Mouse (Mus musculus) forebrain, embryonic 12.5 days (tissue): ENCODE data around the gene Alpk3. TPM values are rescaled to one million over a fixed set of nuclear protein-coding genes. Genes with fewer than 3 reads are reported as not detected.

Source experiments
- ATAC-seq: fragments of 200-750 bp; cut with Nextera tagmentation; 2 replicates; pipeline ENCODE4 v1.8.0; 2017; ENCODE audit warnings: moderate TSS enrichment; ENCODE audit not compliant: low FRiP score
- H3K27ac ChIP-seq: fragments of 300-500 bp; sonication (generic); 2 replicates; pipeline ENCODE4 v1.5.1; 2016; ENCODE audit warnings: mild to moderate bottlenecking
- H3K27me3 ChIP-seq: fragments of 300-500 bp; sonication (generic); 2 replicates; pipeline ENCODE4 v1.6.1; 2016; ENCODE audit warnings: mild to moderate bottlenecking
- H3K36me3 ChIP-seq: fragments of 300-500 bp; sonication (generic); replicated peaks from 2 replicates; pipeline ENCODE4 v1.6.1; 2016; ENCODE audit warnings: mild to moderate bottlenecking
- H3K4me1 ChIP-seq: fragments of 300-500 bp; sonication (generic); 2 replicates; pipeline ENCODE4 v1.6.1; 2016
- H3K4me2 ChIP-seq: fragments of 300-500 bp; sonication (generic); 2 replicates; pipeline ENCODE4 v1.6.1; 2016; ENCODE audit warnings: mild to moderate bottlenecking, moderate library complexity
- H3K4me3 ChIP-seq: fragments of 300-500 bp; sonication (generic); replicated peaks from 2 replicates; pipeline ENCODE4 v1.5.1; 2016; ENCODE audit warnings: mild to moderate bottlenecking
- H3K9ac ChIP-seq: fragments of 300-500 bp; sonication (generic); 2 replicates; pipeline ENCODE4 v1.6.1; 2016; ENCODE audit warnings: mild to moderate bottlenecking
- H3K9me3 ChIP-seq: fragments of 300-500 bp; sonication (generic); 2 replicates; pipeline ENCODE4 v1.6.1; 2016
- WGBS: fragments of 180-500 bp; shearing (Covaris S2); methylation state at CpG from one replicate; pipeline ENCODE4 v1.1.7; 2016; 5-methylcytosine and 5-hydroxymethylcytosine counted together
- polyA plus RNA-seq: library from polyadenylated mRNA; unstranded; fragments of >200 nt; fragmentation: Nextera tagmentation; extraction: Ambion mirVana; gene quantifications from 2 replicates; pipeline ENCODE4 v1.2.1, GENCODE M21; 2016

The Alpk3 gene
- 0.08 TPM in 2 replicates for polyA plus RNA-seq

DNA sequence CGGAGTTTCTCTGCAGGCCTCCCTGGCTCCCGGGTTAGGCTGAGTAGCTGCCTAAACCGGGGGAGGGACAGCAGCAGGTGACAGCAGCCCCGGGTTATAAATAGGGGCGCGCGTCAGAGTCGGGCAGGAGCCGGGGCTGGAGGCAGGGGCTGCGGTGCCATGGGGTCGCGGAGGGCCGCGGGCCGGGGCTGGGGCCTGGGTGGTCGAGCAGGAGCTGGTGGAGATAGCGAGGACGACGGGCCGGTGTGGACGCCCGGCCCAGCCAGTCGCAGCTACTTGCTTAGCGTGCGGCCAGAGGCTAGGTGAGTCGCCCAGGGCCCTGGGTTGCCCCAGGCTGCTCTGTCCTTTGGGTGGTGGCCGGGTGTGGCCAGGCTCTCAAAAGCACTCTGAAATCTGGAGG lies at the start of gene Alpk3:
TSS of gene Alpk3 (plus strand) at position 130 of the 400 bp plus-strand sequence.
- no peak within 1 kb of the TSS for H3K4me3 ChIP-seq
- H3K9ac ChIP-seq: no peak within 1 kb of the TSS
- H3K4me1 ChIP-seq: no peaks in the 10 kb centered on the region
- no peaks in the 10 kb centered on the region for H3K27me3 ChIP-seq
- no peak for ATAC-seq
- H3K9me3 ChIP-seq: no peaks in the 10 kb centered on the region
- 46% methylated on average over 27 of the region's 27 CpGs for WGBS
- no peak within 1 kb of the TSS; the same call in 1 of the 2 replicates for H3K4me2 ChIP-seq
- H3K36me3 ChIP-seq: no peaks in the 10 kb centered on the region
- H3K27ac ChIP-seq: peak within 1 kb of the TSS; percentile 9; the same call in 1 of the 2 replicates

DNA sequence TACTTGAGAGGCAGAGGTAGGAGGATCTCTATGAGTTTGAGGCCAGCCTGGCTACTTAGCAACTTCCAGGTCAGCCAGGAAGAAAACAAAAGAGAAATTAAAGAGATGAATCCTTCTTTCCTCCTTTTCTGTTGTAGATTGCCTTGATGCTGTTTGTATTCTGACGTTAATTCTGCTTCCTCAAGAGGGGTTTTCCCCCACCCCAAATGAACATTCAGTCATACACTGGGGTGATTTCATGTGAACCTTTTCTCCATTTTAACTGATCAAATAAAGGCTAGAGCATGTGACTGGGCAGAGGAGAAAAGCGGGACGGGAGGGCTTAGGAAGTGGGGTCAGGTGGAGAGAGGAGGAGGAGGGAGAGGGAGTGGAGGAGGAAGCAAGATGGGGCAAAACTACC lies 49.1 kb upstream of the Alpk3 start:
- Histone ChIP-seq H3K36me3 (peaks cover 13% of the 10 kb centered on the region; the same call in 1 of the 2 replicates), H3K9ac (no peak overlapping the region), H3K4me2 (no peak overlapping the region), H3K27ac (no peak overlapping the region), H3K9me3 (no peaks in the 10 kb centered on the region), H3K4me1 (no peaks in the 10 kb centered on the region), H3K27me3 (no peaks in the 10 kb centered on the region), H3K4me3 (no peak overlapping the region)
- WGBS: 86% methylated on average over 3 of the region's 3 CpGs
- no peak for ATAC-seq

DNA sequence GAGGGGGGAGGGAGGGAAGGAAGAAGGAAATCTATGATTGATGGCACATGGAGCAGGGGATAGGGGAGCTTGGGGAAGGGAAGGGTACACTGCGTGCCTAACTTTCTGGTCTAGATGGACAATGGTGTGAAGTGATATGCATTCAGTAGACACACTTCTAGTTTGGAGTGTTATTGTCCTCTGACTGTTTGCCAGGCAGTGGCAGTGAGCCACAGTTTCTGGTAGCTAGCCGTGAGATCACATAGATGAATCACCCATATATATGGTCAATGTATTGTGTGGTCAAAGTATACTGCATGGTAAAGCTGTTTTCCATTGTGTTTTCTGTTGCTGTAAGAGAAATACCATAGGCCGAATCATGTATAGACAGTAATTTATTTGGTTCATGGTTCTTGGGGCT lies 45.8 kb upstream of the Alpk3 start:
- WGBS: 94% methylated on average over 3 of the region's 3 CpGs

DNA sequence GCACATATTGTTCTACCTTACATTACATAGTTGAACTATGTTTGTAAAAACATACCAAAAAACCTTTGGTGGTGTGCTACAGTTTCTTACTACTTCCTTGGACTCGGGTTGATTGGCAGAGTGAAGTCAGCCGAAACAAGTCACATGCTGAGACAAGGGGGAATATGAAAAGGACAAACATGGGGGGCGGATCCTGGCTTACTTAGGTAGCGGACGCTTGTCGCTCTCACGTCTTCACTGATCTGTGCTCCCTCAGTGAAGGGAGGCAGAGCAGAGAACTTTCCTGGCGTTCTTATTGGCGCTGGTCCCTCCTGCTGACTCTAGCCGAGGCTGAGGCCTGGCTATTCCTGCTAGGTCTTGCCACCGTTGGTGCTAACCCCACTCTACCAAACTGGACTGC lies 37.1 kb upstream of the Alpk3 start:
- no peak for ATAC-seq
- Histone ChIP-seq H3K9me3 (no peaks in the 10 kb centered on the region), H3K9ac (no peak overlapping the region), H3K4me3 (no peak overlapping the region), H3K27ac (no peak overlapping the region), H3K36me3 (peaks cover 23% of the 10 kb centered on the region), H3K4me2 (no peak overlapping the region), H3K27me3 (no peaks in the 10 kb centered on the region), H3K4me1 (no peaks in the 10 kb centered on the region)
- WGBS: 50% methylated on average over 11 of the region's 11 CpGs

More for the DNA sequence above, 45.8 kb upstream of the Alpk3 start:
- Histone ChIP-seq H3K27me3 (no peaks in the 10 kb centered on the region), H3K36me3 (peaks cover 13% of the 10 kb centered on the region; the same call in 1 of the 2 replicates), H3K4me1 (no peaks in the 10 kb centered on the region), H3K4me3 (no peak overlapping the region), H3K4me2 (no peak overlapping the region), H3K27ac (no peak overlapping the region), H3K9ac (no peak overlapping the region), H3K9me3 (no peaks in the 10 kb centered on the region)
- ATAC-seq: no peak

DNA sequence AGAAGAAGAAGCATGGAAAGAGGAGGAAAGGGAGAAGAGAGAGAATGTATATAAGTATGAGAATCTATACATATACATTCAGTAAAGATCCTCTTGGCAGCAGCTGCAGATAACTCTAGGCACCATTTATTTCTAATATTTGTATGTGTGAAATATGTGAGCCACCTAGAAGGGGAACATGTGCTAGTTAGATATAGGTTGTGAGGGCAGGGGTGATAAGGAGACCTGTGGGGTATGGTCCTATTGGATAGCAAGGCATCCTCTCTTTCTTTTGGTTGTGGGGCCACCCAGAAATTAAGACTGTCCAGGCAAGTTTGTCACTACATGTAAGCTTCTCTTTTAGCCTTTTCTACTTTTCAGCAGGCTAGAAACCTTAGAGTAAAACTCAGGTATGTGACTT lies 34.7 kb upstream of the Alpk3 start:
- no peaks in the 10 kb centered on the region for H3K4me1 ChIP-seq
- H3K27ac ChIP-seq: no peak overlapping the region
- no peak for ATAC-seq
- H3K4me3 ChIP-seq: no peak overlapping the region
- H3K9me3 ChIP-seq: no peaks in the 10 kb centered on the region
- H3K4me2 ChIP-seq: no peak overlapping the region
- peaks cover 41% of the 10 kb centered on the region for H3K36me3 ChIP-seq
- H3K9ac ChIP-seq: no peak overlapping the region
- H3K27me3 ChIP-seq: no peaks in the 10 kb centered on the region

DNA sequence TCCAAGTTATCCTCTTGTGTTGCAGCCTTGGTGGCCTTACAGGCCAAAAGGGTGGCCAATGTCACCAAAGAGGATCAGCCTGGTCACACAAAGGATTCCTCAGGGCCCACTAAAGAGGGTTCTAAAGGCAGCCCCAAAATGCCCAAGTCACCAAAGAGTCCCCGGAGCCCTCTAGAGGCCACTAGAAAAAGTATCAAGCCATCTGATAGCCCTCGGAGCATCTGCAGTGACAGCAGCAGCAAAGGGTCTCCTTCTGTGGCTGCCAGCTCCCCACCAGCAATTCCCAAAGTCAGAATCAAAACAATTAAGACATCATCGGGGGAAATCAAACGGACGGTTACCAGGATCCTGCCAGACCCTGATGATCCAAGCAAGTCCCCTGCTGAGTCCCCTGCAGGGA lies 33.3 kb upstream of the Alpk3 start:
- Histone ChIP-seq H3K27ac (no peak overlapping the region), H3K4me2 (no peak overlapping the region), H3K36me3 (peaks cover 42% of the 10 kb centered on the region), H3K9ac (no peak overlapping the region), H3K9me3 (no peaks in the 10 kb centered on the region), H3K27me3 (no peaks in the 10 kb centered on the region), H3K4me1 (no peaks in the 10 kb centered on the region), H3K4me3 (no peak overlapping the region)
- no peak for ATAC-seq
- WGBS: 69% methylated on average over 5 of the region's 5 CpGs

DNA sequence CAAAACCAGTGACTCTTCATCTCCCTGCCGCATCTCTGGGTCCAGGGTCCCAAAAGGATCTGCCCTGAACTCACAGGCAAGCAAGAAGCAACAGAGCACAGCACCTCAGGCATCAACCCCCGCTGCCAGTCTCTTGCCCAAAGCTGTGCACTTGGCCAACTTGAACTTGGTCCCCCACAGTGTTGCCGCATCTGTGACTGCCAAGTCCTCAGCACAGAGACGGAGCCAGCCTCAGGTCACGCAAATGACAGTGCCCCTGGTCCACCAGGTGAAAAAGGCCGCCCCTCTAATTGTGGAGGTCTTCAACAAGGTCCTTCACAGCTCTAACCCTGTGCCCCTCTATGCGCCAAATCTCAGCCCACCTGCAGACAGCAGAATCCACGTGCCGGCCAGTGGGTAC lies 32.7 kb upstream of the Alpk3 start:
- ATAC-seq: no peak
- Histone ChIP-seq H3K27me3 (no peaks in the 10 kb centered on the region), H3K4me2 (no peak overlapping the region), H3K27ac (no peak overlapping the region), H3K9me3 (no peaks in the 10 kb centered on the region), H3K4me3 (no peak overlapping the region), H3K4me1 (no peaks in the 10 kb centered on the region), H3K36me3 (peaks cover 47% of the 10 kb centered on the region), H3K9ac (no peak overlapping the region)
- 97% methylated on average over 9 of the region's 9 CpGs for WGBS

DNA sequence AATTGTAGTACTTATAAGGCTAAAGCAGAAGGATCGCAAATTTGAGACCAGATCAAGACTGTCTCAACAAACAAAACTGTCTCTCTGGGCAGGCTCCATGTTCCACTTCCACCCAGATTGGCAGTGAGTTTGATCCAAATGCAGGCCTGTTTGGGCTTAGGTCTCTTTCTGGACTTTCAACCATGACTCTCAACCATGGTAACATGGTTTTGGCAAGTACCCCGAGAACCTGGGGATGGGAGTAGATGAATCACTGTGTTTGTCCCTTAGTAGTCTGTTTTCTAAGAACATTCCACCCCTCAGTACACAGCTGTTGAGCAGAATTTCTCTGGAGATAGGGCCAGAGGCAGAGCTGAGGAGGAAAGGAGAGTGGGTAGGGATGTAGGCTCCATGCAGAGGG lies 31.6 kb upstream of the Alpk3 start:
- no peaks in the 10 kb centered on the region for H3K9me3 ChIP-seq
- no peak overlapping the region for H3K4me2 ChIP-seq
- no peak overlapping the region for H3K9ac ChIP-seq
- WGBS: 100% methylated on average over 2 of the region's 2 CpGs
- H3K4me3 ChIP-seq: no peak overlapping the region
- H3K27ac ChIP-seq: no peak overlapping the region
- H3K27me3 ChIP-seq: no peaks in the 10 kb centered on the region
- H3K4me1 ChIP-seq: no peaks in the 10 kb centered on the region
- no peak for ATAC-seq
- peaks cover 58% of the 10 kb centered on the region for H3K36me3 ChIP-seq

DNA sequence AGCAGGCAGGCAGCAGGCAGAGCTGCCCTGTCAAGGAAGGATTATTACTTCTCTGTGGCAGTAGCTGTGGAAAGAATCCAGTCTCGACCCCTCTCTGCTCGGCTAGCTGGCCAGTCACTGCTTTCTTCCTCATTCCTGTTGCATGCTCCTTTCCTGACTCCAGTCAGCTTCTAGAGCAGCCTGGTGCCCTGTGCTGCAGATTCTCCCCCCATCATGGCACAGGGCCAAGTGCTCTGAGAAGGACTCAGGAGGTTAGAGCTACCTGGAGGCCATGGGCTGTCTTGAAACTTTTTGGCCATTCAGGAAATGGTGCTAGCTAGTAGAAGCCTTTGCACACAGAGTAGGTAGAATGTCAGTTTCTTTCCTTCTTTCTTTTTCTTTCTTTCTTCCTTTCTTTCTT lies 17.7 kb upstream of the Alpk3 start:
- H3K27ac ChIP-seq: no peak overlapping the region
- H3K9me3 ChIP-seq: no peaks in the 10 kb centered on the region
- no peaks in the 10 kb centered on the region for H3K27me3 ChIP-seq
- no peak overlapping the region for H3K4me2 ChIP-seq
- peaks cover 69% of the 10 kb centered on the region for H3K36me3 ChIP-seq
- ATAC-seq: no peak
- no peak overlapping the region for H3K4me3 ChIP-seq
- no peak overlapping the region for H3K9ac ChIP-seq
- no peaks in the 10 kb centered on the region for H3K4me1 ChIP-seq
- 88% methylated on average over 2 of the region's 2 CpGs for WGBS

DNA sequence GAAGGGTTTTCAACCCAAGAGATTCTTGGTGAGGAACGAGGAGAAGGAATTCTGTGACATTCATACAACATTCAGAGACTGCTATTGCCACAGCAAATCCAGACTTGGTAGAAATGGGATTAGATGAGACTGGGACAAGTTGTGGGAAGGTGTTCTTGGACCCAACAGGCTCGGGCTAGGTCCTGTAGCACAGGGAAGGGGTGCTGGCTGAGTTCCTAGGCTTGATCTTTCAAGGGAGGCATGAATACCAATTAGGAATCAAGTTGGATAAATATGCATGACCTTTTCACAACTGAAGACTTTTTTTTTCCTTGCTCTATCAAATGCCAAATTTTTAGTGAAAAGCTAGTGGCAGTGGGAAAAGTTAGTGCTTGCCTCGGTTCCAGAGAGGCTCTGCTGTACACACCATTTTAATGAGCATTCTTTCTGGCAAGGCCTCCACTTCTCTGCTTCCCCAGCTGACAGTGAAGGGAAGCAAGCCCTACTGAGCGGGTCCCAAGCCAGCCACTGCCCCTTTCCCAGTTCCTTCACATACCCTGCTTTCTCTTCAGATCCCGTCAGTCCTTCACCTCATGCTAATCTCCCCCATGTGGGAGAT lies 14.3 kb upstream of the Alpk3 start:
- Histone ChIP-seq H3K9ac (no peak overlapping the region), H3K4me2 (no peak overlapping the region), H3K9me3 (no peaks in the 10 kb centered on the region), H3K4me1 (no peaks in the 10 kb centered on the region), H3K4me3 (no peak overlapping the region), H3K27ac (no peak overlapping the region), H3K27me3 (no peaks in the 10 kb centered on the region), H3K36me3 (peaks cover 54% of the 10 kb centered on the region)
- no peak for ATAC-seq
- 77% methylated on average over 5 of the region's 5 CpGs for WGBS

DNA sequence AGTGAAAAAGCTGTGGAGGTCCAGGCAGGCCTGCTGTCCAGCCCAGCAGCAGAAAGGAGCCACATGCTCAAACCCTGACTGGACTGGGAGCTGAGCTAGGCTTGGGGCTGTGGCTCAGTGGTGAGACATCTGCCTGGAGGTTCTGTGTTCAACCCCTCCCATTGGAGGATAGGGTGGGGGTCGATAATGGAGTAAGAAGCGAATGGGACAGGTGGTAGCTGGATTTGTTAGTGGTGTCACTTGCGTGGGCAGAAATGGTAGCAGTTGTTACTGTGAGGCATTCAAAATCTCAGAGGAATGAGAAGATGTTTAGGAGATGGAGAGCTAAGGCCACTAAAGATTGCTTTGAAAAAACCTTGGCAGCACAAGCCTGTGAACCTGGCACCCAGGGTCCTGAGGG lies 9.6 kb upstream of the Alpk3 start:
- H3K4me2 ChIP-seq: no peak overlapping the region
- no peak for ATAC-seq
- H3K27me3 ChIP-seq: no peaks in the 10 kb centered on the region

DNA sequence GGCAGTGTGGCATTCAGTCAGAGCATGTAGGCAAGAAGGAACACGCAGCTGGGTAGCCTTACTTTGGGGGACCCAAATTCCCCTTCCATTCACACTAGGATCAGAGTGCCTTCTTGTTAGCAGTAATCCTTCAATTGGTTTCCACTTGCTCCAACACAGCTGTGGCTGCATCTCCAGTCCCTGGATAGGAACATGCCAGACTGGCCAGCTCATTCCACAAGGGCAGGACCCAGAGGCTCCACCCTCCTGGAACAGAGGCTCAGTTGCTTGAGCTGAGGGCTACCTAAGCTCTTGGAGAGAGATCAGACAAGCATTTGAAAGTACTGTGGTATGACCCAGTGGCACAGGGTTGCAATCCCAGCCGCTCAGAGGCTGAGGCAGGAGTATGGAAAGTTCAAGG lies 8.9 kb upstream of the Alpk3 start:
- Histone ChIP-seq H3K4me3 (no peak overlapping the region), H3K4me2 (no peak overlapping the region), H3K9ac (no peak overlapping the region), H3K27ac (no peak overlapping the region), H3K27me3 (no peaks in the 10 kb centered on the region), H3K4me1 (no peaks in the 10 kb centered on the region), H3K36me3 (peaks cover 3% of the 10 kb centered on the region; the same call in 1 of the 2 replicates), H3K9me3 (no peaks in the 10 kb centered on the region)
- no peak for ATAC-seq
- 83% methylated on average over 2 of the region's 2 CpGs for WGBS

More for the DNA sequence above, 9.6 kb upstream of the Alpk3 start:
- H3K9ac ChIP-seq: no peak overlapping the region
- WGBS: 88% methylated on average over 3 of the region's 3 CpGs
- H3K9me3 ChIP-seq: no peaks in the 10 kb centered on the region
- H3K27ac ChIP-seq: no peak overlapping the region
- peaks cover 7% of the 10 kb centered on the region for H3K36me3 ChIP-seq
- H3K4me3 ChIP-seq: no peak overlapping the region
- no peaks in the 10 kb centered on the region for H3K4me1 ChIP-seq

DNA sequence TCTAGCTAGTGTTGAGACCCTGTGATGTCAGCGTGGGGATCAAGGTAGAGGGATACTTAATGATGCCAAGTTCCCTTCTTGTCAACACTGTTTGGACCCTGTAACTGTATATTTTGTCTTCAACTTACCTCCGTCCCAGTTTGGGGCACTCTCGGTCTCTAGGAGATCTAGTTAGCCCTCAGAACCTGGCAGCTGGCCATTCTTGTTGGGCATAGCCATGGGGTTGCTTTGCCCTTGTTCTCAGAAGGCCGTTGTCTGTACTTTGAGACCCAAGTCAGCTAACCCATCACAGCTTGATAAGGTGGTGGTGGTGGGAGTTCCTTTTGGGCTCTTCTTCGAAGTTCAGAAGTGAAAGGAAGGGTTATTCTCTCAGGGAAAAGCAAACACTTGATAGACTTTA lies 7.4 kb upstream of the Alpk3 start:
- WGBS: 87% methylated on average over 5 of the region's 5 CpGs
- Histone ChIP-seq H3K4me2 (no peak overlapping the region), H3K9me3 (no peaks in the 10 kb centered on the region), H3K27ac (no peak overlapping the region), H3K36me3 (no peaks in the 10 kb centered on the region), H3K4me1 (no peaks in the 10 kb centered on the region), H3K9ac (no peak overlapping the region), H3K27me3 (no peaks in the 10 kb centered on the region), H3K4me3 (no peak overlapping the region)
- ATAC-seq: no peak
